Mouse (Mus musculus): ENCODE data around the gene Znhit1. TPM values are rescaled to one million over a fixed set of nuclear protein-coding genes. Genes with fewer than 3 reads are reported as not detected.

The Znhit1 gene
- polyA plus RNA-seq (2012; rRNA removed), result 62.3 and 66.6 TPM in 2 replicates

DNA sequence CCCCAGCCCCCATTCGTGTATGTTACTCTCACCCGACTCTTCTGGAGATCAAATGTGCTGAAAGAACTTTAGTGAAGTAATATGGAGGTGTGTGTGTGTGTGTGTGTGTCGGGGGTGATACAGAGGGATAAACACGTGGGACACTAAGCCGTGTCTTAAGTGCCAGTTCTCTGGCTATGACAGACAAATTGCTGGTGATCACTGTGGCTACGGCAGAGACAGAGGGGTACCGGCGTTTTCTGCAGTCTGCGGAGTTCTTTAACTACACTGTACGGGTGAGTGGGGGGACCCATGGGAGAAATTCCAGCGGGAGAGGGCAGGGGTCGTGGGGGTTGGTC lies at the start of gene Znhit1:
Gene Znhit1, minus strand, starts transcription at position 88 of the 338 bp plus-strand sequence.
- DNase-seq (ENCODE audit: low spot score), result no peak

DNA sequence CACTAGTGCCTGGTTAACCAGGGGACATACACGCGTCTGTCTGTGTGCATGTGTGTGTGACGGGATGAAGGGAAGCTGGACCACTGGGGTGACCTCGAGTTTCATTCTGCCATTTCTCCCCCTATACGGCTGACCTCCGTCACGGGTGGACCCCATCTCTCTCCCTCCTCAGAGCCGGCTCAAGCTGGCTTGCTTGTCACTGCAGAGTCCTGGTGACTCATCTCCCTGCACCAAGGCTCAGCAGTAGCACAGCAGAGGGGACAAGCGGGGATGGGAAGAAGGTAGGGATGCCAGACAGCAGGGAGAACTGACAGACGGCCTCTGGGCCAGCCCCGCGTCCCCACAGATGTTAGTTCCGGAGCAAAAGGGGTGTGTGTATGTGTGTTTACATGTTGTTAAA lies 48.4 kb upstream of the Znhit1 start:
- DNase-seq (ENCODE audit: low spot score), result no peak

- peak; percentile 77 for DNase-seq (ENCODE audit: low spot score)
Observed at GRCm38 (mm10) chr5:137032641-137033074, 44.8 kb upstream of the Znhit1 start.

DNA sequence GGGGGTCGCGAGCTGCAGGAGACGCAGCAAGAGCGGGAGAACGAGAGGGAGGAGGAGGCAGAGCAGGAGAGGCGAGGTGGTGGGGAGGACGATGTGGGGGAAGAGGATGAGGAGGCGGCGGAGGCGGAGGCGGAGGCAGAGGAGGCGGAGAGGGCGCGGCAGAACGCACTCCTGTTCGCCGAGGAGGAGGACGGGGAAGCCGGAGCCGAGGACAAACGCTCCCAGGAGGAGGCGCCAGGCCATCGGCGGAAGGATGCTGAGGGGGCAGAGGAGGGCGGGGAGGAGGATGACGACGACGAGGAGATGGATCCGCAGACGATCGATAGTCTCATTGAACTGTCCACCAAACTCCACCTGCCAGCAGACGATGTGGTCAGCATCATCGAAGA lies 44.2 kb upstream of the Znhit1 start:
- no peak for DNase-seq (ENCODE audit: low spot score)

- no peak for DNase-seq (ENCODE audit: low spot score)
Observed at GRCm38 (mm10) chr5:137031076-137032032, 43.5 kb upstream of the Znhit1 start.

DNA sequence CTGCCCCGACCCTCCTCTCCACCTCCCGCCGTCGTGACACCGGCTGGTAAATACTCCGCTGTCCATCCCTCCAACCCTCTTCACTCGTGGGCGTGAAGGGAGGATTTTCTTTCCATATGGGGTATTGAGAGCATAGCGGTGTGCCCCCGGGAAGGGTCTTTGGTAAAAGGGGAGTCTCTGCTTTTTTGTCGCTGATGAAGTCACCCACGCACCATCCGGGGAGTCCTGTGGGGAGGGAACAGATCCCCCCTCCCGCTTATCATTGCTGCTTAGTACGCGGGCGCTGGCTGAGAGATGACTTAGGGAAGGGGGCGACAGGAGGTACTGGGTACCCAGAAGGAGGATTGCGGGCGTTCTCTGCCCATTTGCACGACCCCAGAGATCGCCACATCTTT lies 42.6 kb upstream of the Znhit1 start:
- no peak for DNase-seq (ENCODE audit: low spot score)

GRCm38 (mm10) chr5:137029643-137030415 lies 42.0 kb upstream of the Znhit1 start:
- peak; percentile 90 for DNase-seq (ENCODE audit: low spot score)

DNA sequence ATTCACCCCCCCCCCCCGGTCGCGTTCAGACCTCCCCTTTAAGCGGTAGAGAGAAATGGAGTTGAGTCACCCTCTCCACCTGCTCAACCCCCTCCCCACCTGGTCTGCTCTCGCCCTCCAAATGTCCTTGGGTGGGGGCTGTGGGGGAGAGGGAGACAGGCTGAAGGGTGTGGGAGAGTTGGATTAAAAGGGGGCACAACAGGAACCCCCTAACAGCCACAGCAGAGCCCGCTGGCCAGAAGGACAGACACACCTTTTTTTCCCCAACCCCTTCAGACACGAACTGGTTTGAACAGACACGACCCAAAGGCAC lies 41.4 kb upstream of the Znhit1 start:
- DNase-seq (ENCODE audit: low spot score), result no peak

DNA sequence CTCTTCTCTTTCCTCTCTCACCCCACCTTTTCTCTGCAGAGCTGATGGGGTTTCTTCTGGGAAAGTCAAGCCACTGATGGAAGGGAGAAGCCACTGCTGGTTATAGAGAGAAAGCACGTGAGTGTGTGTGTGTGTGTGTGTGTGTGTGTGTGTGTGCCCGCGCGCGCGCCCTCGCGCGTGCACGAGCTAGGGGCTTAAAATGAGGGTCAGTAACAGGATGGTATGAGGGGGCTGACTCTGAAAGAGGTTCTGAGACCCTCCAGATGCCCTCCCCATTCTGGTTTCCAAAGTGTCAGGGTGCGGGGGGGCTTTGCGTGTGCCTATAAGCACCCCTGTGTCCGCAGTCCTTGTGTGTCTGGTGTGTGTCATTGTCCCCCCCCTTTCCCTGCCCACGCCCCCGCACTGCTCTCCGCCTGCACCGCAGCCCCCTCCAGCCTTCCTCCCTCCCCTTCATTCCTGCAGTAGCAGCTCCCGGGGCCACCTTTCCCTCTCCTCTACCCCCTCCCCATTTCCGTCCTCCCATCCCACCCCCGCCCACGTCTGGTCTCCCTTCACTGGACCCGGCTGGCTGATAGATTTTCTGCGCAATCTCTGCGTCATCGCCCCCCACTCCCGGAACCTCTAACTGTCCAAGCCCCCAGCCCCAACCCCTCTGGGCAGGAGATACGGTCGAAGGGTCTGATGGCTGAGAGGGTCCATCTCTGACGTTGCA lies 40.9 kb upstream of the Znhit1 start:
- DNase-seq (ENCODE audit: low spot score), result no peak

GRCm38 (mm10) chr5:137026092-137026491 lies 38.3 kb upstream of the Znhit1 start, which contains the start of gene Vgf:
TSS of gene Vgf (plus strand) at chr5:137026392.
- no peak for DNase-seq (ENCODE audit: low spot score)

- peak; percentile 67 for DNase-seq (ENCODE audit: low spot score)
Observed at GRCm38 (mm10) chr5:137025132-137025531, 37.3 kb upstream of the Znhit1 start.

- DNase-seq (ENCODE audit: low spot score), result no peak
Observed at GRCm38 (mm10) chr5:137024318-137024717, 36.5 kb upstream of the Znhit1 start.

DNA sequence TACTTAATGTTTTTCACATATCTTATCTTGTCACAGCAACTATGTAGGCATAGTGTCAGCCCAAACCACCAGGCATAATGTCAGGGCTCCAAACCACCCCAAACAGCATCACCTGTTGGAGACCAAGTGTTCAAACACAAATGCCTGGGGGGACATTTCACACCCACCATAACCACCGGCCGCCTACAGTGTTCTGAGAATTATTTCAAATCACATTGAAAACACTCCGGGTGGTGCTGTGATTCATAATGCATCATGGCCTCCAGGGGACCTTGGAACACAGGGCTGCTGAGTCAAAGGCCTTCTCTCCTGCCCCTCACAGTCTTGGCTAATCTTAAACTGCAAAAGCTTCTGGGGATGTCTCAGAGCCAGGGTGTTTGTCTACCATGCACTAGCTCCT lies 28.1 kb upstream of the Znhit1 start:
- no peak for DNase-seq (ENCODE audit: low spot score)

DNA sequence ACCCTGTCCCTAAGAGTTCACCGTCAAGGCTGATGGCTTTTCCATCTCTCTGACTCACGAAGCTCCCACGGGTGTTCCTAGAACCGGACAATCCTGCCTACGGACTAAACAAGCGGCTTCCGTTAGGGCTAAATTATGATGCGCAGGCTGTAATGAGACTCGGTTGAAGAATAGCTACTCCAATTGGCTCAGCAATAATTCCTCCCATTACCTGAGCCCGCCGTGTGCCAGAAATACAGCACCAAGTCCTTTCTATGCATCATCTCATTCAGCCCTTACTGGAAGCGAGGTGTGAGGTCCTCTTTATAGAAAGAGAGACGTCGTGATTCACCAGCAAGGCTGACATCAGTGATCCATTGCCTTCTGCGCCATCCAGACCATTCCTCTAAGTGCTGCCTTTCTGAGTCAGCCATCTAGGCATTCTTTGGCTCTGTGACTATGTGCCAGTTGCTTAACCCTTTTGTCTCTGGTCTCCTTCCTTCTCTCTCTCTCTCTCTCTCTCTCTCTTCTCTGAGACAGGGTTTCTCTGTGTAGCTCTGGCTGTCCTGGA lies 24.7 kb upstream of the Znhit1 start:
- DNase-seq (ENCODE audit: low spot score), result no peak

- DNase-seq (ENCODE audit: low spot score), result no peak
Observed at GRCm38 (mm10) chr5:137009988-137010387, 22.2 kb upstream of the Znhit1 start.

GRCm38 (mm10) chr5:137007276-137007675 lies 19.5 kb upstream of the Znhit1 start:
- DNase-seq (ENCODE audit: low spot score), result no peak

DNA sequence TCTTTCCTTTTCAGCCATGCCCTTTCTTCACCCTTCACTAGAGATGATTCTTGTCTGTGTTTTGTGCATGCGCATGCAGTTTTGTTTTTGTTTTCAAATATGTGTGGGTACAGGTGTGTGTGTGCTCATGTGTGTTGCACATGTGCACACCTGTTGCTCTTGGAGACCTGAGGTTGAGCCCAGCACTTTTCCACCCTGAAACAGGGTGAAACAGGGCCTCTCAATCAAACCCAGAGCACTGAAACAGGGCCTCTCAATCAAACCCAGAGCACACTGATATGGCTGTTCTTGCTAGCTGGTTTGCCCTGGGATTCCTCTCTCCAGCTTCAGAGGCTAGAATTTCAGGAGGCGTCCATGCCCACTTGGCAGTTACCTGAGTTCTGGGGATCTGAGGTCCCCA lies 12.8 kb upstream of the Znhit1 start:
- DNase-seq (ENCODE audit: low spot score), result no peak

DNA sequence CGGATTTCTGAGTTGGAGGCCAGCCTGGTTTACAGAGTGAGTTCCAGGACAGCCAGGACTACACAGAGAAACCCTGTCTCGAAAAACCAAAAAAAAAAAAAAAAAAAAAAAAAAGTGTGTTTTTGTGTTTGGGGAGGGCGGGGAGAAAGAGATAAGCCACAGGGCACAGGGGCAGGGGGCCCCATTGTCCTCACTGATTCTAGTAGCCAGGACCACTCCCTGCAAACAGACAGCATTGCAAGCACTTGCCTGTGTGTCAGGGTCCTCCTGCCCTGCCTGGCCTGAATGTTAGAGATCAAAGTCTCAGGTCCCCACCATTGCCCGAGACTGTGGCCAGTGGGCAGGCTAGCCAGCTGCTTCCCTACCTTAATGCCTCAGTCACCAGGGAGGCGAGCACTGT lies 11.6 kb upstream of the Znhit1 start:
- DNase-seq (ENCODE audit: low spot score), result no peak

DNA sequence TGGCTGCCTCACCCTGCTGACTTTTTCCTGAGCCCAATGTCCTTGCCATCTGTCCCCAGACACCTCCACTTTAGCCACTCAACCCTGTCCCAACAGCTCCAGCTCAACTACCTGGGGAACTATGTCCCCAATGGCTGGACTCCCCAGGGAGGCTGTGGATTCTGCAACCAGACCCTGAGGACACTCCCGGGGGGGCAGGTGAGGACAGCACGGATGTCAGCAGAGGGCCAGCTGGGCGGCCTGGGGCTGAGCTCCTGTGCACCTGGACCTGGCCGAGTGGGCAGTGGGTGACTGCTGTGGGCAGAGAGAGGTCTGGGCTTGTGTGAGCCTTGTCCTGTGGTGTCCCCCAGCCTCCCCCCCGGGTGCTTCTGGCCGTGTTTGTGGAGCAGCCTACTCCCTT lies 2.0 kb upstream of the Znhit1 start:
- DNase-seq (ENCODE audit: low spot score), result no peak

DNA sequence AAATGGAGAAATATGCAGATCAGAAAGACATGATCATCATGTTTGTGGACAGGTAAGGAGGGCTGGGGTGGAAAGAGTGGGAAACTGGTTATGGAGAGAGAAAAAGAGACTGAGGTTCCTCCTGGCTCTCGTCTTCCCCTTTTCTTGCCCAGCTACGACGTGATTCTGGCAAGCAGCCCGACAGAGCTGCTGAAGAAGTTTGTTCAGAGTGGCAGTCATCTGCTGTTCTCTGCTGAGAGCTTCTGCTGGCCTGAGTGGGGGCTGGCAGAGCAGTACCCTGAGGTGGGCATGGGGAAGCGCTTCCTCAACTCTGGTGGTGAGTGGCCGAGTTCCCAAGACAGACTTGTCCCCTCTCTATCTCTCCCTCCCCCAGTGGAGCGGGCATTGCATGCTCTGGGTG lies 599 bp upstream of the Znhit1 start:
- no peak for DNase-seq (ENCODE audit: low spot score)

DNA sequence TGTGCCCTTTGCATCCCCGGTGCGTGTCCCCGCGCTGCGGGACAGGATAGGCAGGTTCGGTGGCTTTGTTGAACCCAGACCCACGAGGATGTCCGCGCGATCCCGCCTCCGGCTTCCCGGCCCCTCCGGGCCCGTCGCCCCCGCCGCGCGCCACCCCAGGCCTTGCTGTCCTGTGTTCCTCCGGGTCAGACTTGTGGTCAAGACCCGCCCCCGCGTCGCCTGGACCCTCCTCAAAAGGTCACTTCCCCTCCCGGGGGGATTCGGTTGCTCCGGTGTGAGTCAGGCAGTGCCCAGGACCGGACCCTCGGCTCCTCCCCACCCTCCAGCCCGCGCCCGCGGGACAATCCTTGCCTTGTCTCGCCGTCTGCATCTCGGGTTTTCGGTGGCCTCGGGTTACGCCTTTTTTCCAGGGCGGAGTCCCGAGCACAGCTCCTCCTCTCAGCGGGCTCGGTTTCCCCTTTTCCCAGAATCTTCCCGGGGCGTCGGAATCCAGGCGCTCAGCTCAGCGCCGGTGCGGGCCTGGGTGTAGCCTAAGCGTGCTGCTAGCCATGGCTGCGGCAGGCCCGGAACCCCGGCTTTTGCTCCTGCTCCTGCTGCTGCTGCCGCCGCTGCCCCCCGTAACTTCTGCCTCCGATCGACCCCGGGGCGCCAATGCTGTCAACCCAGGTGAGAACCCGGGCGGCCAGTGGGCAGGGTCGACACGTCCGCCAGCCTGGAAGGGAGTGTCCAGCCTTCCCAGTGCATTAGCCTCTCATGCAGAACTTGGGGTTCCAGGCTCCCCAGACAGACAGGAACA lies 485 bp downstream of the Znhit1 start:
- DNase-seq (ENCODE audit: low spot score), result peak; percentile 78

Measured in urinary bladder, adult 2 months (tissue).